Comparison of ENCODE assay signal across 13 mouse cellular contexts in genomic region chr11:35512686-35513085, GRCm38 (mm10).
A peak's percentile ranks its signal among the peaks of the same experiment; 100 is the strongest.
DNase-seq lines count a peak whose midpoint lies in the region; ATAC-seq lines count a peak whose summit lies in the region.
"Had no signal": no experiment of that assay in that cellular context is flagged by ENCODE, and none has a peak within 500 bp of the region (broad histone marks: within the 10 kb centered on the region; RNA-seq: fewer than 3 reads in every experiment).

No protein-coding gene starts in this region.

- peak; percentile 51 for ATAC-seq in forebrain, embryonic 16.5 days

- 0 out of 2 replicates have a peak, but pooled peaks cover 4% of the 10 kb centered on the region for H3K9me3 ChIP-seq in forebrain, embryonic 16.5 days (ENCODE audit: control insufficient read depth, low read length)
- H3K9me3 ChIP-seq: liver, embryonic 13.5 days had no signal

- DNase-seq in Muller cell, postnatal 12 days (ENCODE audit: inconsistent ontology term) = peak; percentile 32
- DNase-seq in embryo, embryonic 10 days (ENCODE audit: low spot score) = peak; percentile 67
- DNase-seq in mesoderm, embryonic 11.5 days (ENCODE audit: low read depth, low spot score) = peak; percentile 53
- no peak for DNase-seq in adrenal gland, postnatal 4 days (ENCODE audit: low spot score in 2 of 2)
- DNase-seq in gastrocnemius, postnatal 36 days = no peak
- no peak for DNase-seq in adrenal gland, adult 8-10 months
- DNase-seq in cerebellum, adult 8-10 months = no peak
- DNase-seq: adrenal gland, adult 2 months; cerebellum, adult 9-10 months; liver, embryonic 13.5 days had no signal

- H3K4me3 ChIP-seq in forebrain, embryonic 16.5 days (replicated peaks; ENCODE audit: low read length) = no peak overlapping the region
- H3K4me3 ChIP-seq: liver, embryonic 13.5 days had no signal

- H3K4me1 ChIP-seq in forebrain, embryonic 16.5 days (replicated peaks; ENCODE audit: control insufficient read depth, insufficient read depth, low read length) = peaks cover 11% of the 10 kb centered on the region
- H3K4me1 ChIP-seq: liver, embryonic 13.5 days had no signal

- peaks cover 11% of the 10 kb centered on the region for H3K27me3 ChIP-seq in forebrain, embryonic 16.5 days (replicated peaks; ENCODE audit: control insufficient read depth, insufficient read depth, low read length)
- H3K27me3 ChIP-seq: liver, embryonic 13.5 days had no signal

- under 1% methylated on average over 4 of the region's 4 CpGs for WGBS in forebrain, embryonic 16.5 days

- H3K4me2 ChIP-seq in forebrain, embryonic 16.5 days (ENCODE audit: low read length) = no peak overlapping the region
- H3K4me2 ChIP-seq: liver, embryonic 13.5 days had no signal

- no peak overlapping the region for H3K27ac ChIP-seq in forebrain, embryonic 16.5 days (ENCODE audit: low read length)
- H3K27ac ChIP-seq: kidney, postnatal 0 days; liver, embryonic 13.5 days had no signal

- no peaks in the 10 kb centered on the region for H3K36me3 ChIP-seq in forebrain, embryonic 16.5 days (ENCODE audit: control insufficient read depth, insufficient read depth)
- H3K36me3 ChIP-seq: G1E; liver, embryonic 13.5 days had no signal

- no peak overlapping the region for H3K9ac ChIP-seq in forebrain, embryonic 16.5 days (replicated peaks; ENCODE audit: low read depth, low read length)
- H3K9ac ChIP-seq: liver, embryonic 13.5 days had no signal

- intact Hi-C loops in gastrocnemius, postnatal 36 days (cut with DNase I) = no loop called here

Comparison
In these comparisons a context has a peak if more than half of its experiments do, and no peak if none do; other contexts are left out.
1. DNase-seq: peak in Muller cell, postnatal 12 days (single experiment), embryo, embryonic 10 days (single experiment) and mesoderm, embryonic 11.5 days (single experiment); none in adrenal gland, postnatal 4 days (0 of 2), gastrocnemius, postnatal 36 days (0 of 2), adrenal gland, adult 8-10 months (single experiment) and cerebellum, adult 8-10 months (single experiment).